Mouse (Mus musculus): Measurements from ENCODE around the gene Syt16. TPM values are rescaled to one million over a fixed set of nuclear protein-coding genes. Genes with fewer than 3 reads are reported as not detected.

Gene Syt16
- polyA plus RNA-seq, 1 experiment from 2014 or later, result 0.27 TPM

DNA sequence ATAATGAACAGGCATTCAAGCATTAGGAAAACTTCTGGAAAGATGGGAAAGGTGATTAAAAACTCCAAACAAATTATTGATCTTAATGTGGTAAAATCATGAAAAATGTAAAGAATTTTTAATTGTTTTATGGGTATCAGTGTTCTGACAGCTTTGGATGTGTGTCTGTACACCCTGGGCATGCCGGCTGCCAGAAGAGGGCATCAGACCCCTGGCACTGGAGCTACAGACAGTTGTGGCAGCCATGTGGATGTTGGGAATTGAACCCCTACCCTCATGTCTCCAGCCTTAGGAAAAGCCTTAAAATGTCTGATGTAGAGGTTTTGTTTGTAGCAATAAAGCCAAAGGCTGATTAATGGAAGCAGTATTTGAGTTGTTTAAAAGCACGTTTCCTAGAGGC, 27.5 kb downstream of the Syt16 start:
- Histone ChIP-seq H3K27me3 (replicated peaks; ENCODE audit: control insufficient read depth, insufficient read depth, low read length) (no peaks in the 10 kb centered on the region), H3K27ac (ENCODE audit: low read depth, low read length) (no peak overlapping the region), H3K36me3 (ENCODE audit: control insufficient read depth, insufficient read depth, low read length) (no peaks in the 10 kb centered on the region), H3K9me3 (ENCODE audit: control insufficient read depth, low read length) (no peaks in the 10 kb centered on the region), H3K9ac (ENCODE audit: low read depth, low read length) (no peak overlapping the region), H3K4me1 (replicated peaks; ENCODE audit: control insufficient read depth, insufficient read depth, low read length) (no peaks in the 10 kb centered on the region), H3K4me3 (ENCODE audit: low read depth, low read length) (no peak overlapping the region), H3K4me2 (no peak overlapping the region)
- DNase-seq (ENCODE audit: low spot score) (no peak), ATAC-seq (replicated peaks; ENCODE audit: low FRiP score) (no peak)
- WGBS, result 88% methylated on average over 2 of the region's 2 CpGs

DNA sequence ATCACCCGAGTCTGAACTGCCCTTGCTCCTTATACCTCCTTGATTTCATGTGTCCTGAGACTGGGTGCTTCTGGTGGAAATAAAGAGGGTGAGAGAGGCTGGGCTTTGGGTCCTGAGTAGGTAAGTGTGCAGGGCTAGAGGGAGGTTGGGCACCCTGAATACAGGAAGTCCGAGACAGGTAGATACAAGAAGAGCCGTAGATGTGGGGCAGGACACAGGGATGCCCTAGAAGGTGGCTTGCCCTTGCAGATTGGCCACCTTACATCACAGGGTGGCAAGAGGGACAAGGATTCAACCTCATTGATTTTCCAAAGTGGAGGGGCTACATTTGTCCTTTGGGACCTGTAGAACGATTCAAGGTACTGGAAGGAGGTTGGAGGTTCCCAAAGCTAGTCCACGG, 45.8 kb downstream of the Syt16 start:
- no peak overlapping the region for H3K4me3 ChIP-seq (ENCODE audit: low read depth, low read length)
- H3K36me3 ChIP-seq (ENCODE audit: control insufficient read depth, insufficient read depth, low read length), result no peaks in the 10 kb centered on the region
- H3K4me1 ChIP-seq (replicated peaks; ENCODE audit: control insufficient read depth, insufficient read depth, low read length), result no peaks in the 10 kb centered on the region
- no peak for DNase-seq (ENCODE audit: low spot score)
- H3K27ac ChIP-seq (ENCODE audit: low read depth, low read length), result no peak overlapping the region
- no peak overlapping the region for H3K9ac ChIP-seq (ENCODE audit: low read depth, low read length)
- WGBS, result 83% methylated on average over 5 of the region's 5 CpGs
- H3K4me2 ChIP-seq, result no peak overlapping the region
- ATAC-seq (replicated peaks; ENCODE audit: low FRiP score), result no peak
- no peaks in the 10 kb centered on the region for H3K9me3 ChIP-seq (ENCODE audit: control insufficient read depth, low read length)
- H3K27me3 ChIP-seq (replicated peaks; ENCODE audit: control insufficient read depth, insufficient read depth, low read length), result no peaks in the 10 kb centered on the region

DNA sequence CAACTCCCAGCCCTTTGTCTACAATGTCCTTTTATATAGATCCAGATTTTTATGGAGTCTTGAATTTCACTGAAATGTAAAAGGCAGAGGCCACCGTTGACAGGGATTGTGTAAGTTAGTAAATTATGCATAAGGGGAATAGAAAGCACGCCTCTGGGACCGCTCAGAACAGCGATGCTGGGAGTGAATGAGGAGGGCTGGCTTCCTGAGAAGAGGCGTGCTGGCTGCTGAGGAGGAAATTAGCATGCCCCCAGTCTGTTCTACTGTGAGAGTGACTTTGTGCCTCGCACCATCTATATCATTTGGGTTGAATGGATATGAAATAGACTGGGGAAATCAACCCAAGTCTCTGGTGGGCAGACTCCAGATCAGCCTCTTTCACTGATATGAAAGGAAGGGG, 46.3 kb downstream of the Syt16 start:
- Histone ChIP-seq H3K9me3 (ENCODE audit: control insufficient read depth, low read length) (no peaks in the 10 kb centered on the region), H3K27me3 (replicated peaks; ENCODE audit: control insufficient read depth, insufficient read depth, low read length) (no peaks in the 10 kb centered on the region), H3K4me1 (replicated peaks; ENCODE audit: control insufficient read depth, insufficient read depth, low read length) (no peaks in the 10 kb centered on the region), H3K4me3 (ENCODE audit: low read depth, low read length) (no peak overlapping the region), H3K9ac (ENCODE audit: low read depth, low read length) (no peak overlapping the region), H3K36me3 (ENCODE audit: control insufficient read depth, insufficient read depth, low read length) (no peaks in the 10 kb centered on the region), H3K27ac (ENCODE audit: low read depth, low read length) (no peak overlapping the region), H3K4me2 (no peak overlapping the region)
- no peak for DNase-seq (ENCODE audit: low spot score)
- no peak for ATAC-seq (replicated peaks; ENCODE audit: low FRiP score)
- WGBS, result 61% methylated on average over 6 of the region's 6 CpGs

DNA sequence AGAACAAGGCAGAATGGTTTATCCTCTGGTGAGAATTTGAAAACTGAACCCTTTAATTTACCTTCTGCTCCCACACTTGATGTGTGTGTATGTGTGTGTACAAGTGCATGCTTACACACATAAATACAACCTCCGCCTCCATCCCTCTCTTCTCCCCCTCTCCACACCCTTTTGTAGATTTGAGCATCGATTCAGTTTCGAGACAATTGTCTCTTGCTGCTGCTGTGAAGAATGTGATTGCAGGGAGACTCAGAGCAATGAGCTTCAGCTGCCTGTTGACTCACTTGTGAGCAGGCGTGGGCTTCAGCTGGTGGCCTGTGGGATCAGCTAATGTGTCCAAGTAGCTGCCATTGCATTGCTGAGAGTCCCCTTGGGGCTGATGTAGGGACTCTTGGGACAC, 46.8 kb downstream of the Syt16 start:
- Histone ChIP-seq H3K9ac (ENCODE audit: low read depth, low read length) (no peak overlapping the region), H3K27me3 (replicated peaks; ENCODE audit: control insufficient read depth, insufficient read depth, low read length) (no peaks in the 10 kb centered on the region), H3K4me2 (no peak overlapping the region), H3K4me3 (ENCODE audit: low read depth, low read length) (no peak overlapping the region), H3K4me1 (replicated peaks; ENCODE audit: control insufficient read depth, insufficient read depth, low read length) (no peaks in the 10 kb centered on the region), H3K27ac (ENCODE audit: low read depth, low read length) (no peak overlapping the region), H3K9me3 (ENCODE audit: control insufficient read depth, low read length) (no peaks in the 10 kb centered on the region), H3K36me3 (ENCODE audit: control insufficient read depth, insufficient read depth, low read length) (no peaks in the 10 kb centered on the region)
- 79% methylated on average over 4 of the region's 4 CpGs for WGBS
- no peak for ATAC-seq (replicated peaks; ENCODE audit: low FRiP score)
- DNase-seq (ENCODE audit: low spot score), result no peak

DNA sequence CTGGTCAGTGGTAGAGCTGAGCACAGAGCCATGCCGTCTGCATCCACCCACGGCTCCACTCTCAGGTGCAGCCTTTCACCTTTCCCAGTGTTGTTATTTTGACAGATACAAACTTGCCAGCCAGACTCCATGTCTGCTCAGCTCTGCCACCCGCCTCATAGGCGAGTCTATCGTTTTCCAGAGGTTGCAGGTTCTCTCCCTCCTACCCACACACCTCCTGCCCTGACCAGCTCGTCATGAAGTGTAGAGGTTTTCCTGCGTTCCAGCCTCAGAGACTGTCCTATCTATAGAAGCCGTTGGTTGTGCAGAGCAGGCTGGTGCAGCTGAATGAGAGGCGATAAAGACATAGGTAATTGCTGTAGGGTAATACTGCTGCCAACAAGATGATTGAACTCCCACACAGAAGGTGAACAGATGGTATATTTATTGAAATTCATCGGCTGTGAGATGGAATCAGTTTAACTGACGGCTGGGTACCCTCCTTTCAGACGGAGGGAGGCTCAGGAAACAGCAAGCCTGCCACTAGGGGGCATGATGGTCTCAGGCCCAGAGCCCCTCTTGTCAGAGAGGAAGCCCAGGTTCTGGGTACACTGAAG, 58.0 kb downstream of the Syt16 start:
- Histone ChIP-seq H3K9ac (ENCODE audit: low read depth, low read length) (no peak overlapping the region), H3K36me3 (ENCODE audit: control insufficient read depth, insufficient read depth, low read length) (no peaks in the 10 kb centered on the region), H3K4me1 (replicated peaks; ENCODE audit: control insufficient read depth, insufficient read depth, low read length) (no peaks in the 10 kb centered on the region), H3K4me3 (ENCODE audit: low read depth, low read length) (no peak overlapping the region), H3K27me3 (replicated peaks; ENCODE audit: control insufficient read depth, insufficient read depth, low read length) (no peaks in the 10 kb centered on the region), H3K4me2 (no peak overlapping the region), H3K9me3 (ENCODE audit: control insufficient read depth, low read length) (no peaks in the 10 kb centered on the region), H3K27ac (ENCODE audit: low read depth, low read length) (no peak overlapping the region)
- no peak for DNase-seq (ENCODE audit: low spot score)
- no peak for ATAC-seq (replicated peaks; ENCODE audit: low FRiP score)
- WGBS, result 60% methylated on average over 12 of the region's 12 CpGs

DNA sequence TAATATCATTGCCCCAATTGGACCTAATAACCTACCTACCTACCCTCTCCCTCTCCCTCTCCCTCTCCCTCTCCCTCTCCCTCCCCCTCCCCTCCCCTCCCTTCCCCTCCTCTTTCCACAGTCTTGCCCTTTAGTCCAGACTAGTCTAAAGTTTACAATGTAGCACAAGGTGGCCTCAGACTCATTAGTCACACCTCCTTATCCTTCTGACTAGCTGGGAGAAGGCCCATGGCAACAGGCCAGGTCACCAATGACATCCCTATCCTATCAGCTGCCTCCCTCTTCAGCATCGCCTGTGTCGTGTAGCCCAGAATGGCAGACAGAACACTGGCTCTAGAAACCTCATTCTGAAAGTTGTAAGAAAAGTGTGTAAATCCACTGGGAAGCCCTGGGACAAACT, 58.7 kb downstream of the Syt16 start:
- Histone ChIP-seq H3K27ac (ENCODE audit: low read depth, low read length) (no peak overlapping the region), H3K36me3 (ENCODE audit: control insufficient read depth, insufficient read depth, low read length) (no peaks in the 10 kb centered on the region), H3K27me3 (replicated peaks; ENCODE audit: control insufficient read depth, insufficient read depth, low read length) (no peaks in the 10 kb centered on the region), H3K9me3 (ENCODE audit: control insufficient read depth, low read length) (no peaks in the 10 kb centered on the region), H3K9ac (ENCODE audit: low read depth, low read length) (no peak overlapping the region), H3K4me1 (replicated peaks; ENCODE audit: control insufficient read depth, insufficient read depth, low read length) (no peaks in the 10 kb centered on the region), H3K4me2 (no peak overlapping the region), H3K4me3 (ENCODE audit: low read depth, low read length) (no peak overlapping the region)
- 56% methylated on average over 2 of the region's 2 CpGs for WGBS
- no peak for ATAC-seq (replicated peaks; ENCODE audit: low FRiP score)
- no peak for DNase-seq (ENCODE audit: low spot score)

DNA sequence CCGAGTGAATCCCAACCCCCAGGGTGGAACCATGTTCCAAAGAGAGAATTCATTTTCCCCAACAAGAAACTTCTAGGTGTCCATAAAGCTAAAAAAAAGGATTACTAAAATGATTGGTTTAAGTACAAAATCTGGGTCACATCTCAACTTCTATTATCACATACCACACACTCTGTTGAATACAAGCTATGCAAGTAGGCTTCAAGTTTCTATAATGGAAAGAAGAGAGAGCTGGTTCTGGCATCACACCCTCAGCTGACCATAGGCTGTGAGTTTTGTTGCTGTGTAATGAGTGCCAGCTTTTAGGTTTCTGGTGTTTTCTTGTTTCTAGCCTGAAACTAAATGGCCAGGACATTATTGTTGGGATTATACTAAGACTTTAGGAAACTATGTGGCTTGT, 65.1 kb downstream of the Syt16 start:
- WGBS, result 84% methylated on average over 1 of the region's 1 CpGs
- no peaks in the 10 kb centered on the region for H3K36me3 ChIP-seq (ENCODE audit: control insufficient read depth, insufficient read depth, low read length)

DNA sequence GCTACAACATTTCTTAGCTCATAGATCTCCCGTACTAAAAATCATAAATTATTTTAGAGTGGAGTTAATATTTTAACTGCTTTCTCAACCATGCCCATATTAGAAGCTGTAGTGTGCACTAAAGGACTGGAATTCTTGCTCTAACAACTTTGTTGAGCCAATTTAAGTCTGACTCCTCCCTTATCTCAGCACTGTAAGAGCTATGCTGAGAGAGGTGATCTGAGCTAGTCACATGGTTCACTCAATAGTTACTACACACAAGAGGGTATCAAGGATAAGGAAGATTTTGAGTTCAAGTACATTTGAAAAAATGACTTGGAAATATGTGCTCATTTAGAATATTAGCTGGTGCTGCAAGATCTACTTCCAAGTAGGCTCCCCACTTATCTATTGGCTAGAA, 71.5 kb downstream of the Syt16 start:
- Histone ChIP-seq H3K9ac (ENCODE audit: low read depth, low read length) (no peak overlapping the region), H3K4me1 (replicated peaks; ENCODE audit: control insufficient read depth, insufficient read depth, low read length) (no peaks in the 10 kb centered on the region), H3K27me3 (replicated peaks; ENCODE audit: control insufficient read depth, insufficient read depth, low read length) (no peaks in the 10 kb centered on the region), H3K4me2 (no peak overlapping the region), H3K27ac (ENCODE audit: low read depth, low read length) (no peak overlapping the region), H3K9me3 (ENCODE audit: control insufficient read depth, low read length) (no peaks in the 10 kb centered on the region), H3K4me3 (ENCODE audit: low read depth, low read length) (no peak overlapping the region), H3K36me3 (ENCODE audit: control insufficient read depth, insufficient read depth, low read length) (no peaks in the 10 kb centered on the region)
- 83% methylated on average over 1 of the region's 1 CpGs for WGBS
- ATAC-seq (replicated peaks; ENCODE audit: low FRiP score) (no peak), DNase-seq (ENCODE audit: low spot score) (no peak)

More for the DNA sequence above, 65.1 kb downstream of the Syt16 start:
- no peak overlapping the region for H3K4me3 ChIP-seq (ENCODE audit: low read depth, low read length)
- no peak overlapping the region for H3K9ac ChIP-seq (ENCODE audit: low read depth, low read length)
- no peaks in the 10 kb centered on the region for H3K9me3 ChIP-seq (ENCODE audit: control insufficient read depth, low read length)
- DNase-seq (ENCODE audit: low spot score) (no peak), ATAC-seq (replicated peaks; ENCODE audit: low FRiP score) (no peak)
- H3K27ac ChIP-seq (ENCODE audit: low read depth, low read length), result no peak overlapping the region
- no peaks in the 10 kb centered on the region for H3K27me3 ChIP-seq (replicated peaks; ENCODE audit: control insufficient read depth, insufficient read depth, low read length)
- H3K4me2 ChIP-seq, result no peak overlapping the region
- no peaks in the 10 kb centered on the region for H3K4me1 ChIP-seq (replicated peaks; ENCODE audit: control insufficient read depth, insufficient read depth, low read length)

DNA sequence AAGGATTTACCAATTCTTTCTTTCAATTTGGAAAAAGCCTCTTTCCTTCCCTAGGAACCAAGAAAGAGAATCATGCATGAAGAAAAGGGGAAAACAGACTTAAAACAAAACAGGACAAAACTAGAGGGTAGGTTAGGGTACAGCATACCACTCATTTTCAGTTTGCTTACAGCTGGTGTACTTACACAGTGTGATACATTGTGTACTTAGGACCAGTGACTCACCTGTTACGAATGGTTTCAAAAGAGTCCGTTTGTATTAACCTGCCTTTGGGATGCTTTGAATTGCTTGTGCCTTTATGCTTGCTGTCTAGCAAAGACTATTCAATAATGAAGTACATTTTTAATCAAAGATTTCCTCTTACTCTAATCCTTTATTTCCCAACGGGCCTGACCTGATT, 78.1 kb downstream of the Syt16 start:
- no peak overlapping the region for H3K27ac ChIP-seq (ENCODE audit: low read depth, low read length)
- WGBS, result 80% methylated on average over 3 of the region's 3 CpGs
- H3K9ac ChIP-seq (ENCODE audit: low read depth, low read length), result no peak overlapping the region
- no peaks in the 10 kb centered on the region for H3K9me3 ChIP-seq (ENCODE audit: control insufficient read depth, low read length)
- no peaks in the 10 kb centered on the region for H3K36me3 ChIP-seq (ENCODE audit: control insufficient read depth, insufficient read depth, low read length)
- H3K4me1 ChIP-seq (replicated peaks; ENCODE audit: control insufficient read depth, insufficient read depth, low read length), result no peaks in the 10 kb centered on the region
- no peaks in the 10 kb centered on the region for H3K27me3 ChIP-seq (replicated peaks; ENCODE audit: control insufficient read depth, insufficient read depth, low read length)
- H3K4me2 ChIP-seq, result no peak overlapping the region
- no peak overlapping the region for H3K4me3 ChIP-seq (ENCODE audit: low read depth, low read length)
- ATAC-seq (replicated peaks; ENCODE audit: low FRiP score) (no peak), DNase-seq (ENCODE audit: low spot score) (no peak)
